Mouse (Mus musculus) embryonic facial prominence, embryonic 14.5 days (tissue): ENCODE measurements around the gene Zfp281. TPM values are rescaled to one million over a fixed set of nuclear protein-coding genes. Genes with fewer than 3 reads are reported as not detected.

Source experiments
- ATAC-seq: fragments of 200-750 bp; cut with Nextera tagmentation; 2 replicates; pipeline ENCODE4 v1.8.0; 2017; ENCODE audit warnings: low read depth, moderate number of reproducible peaks, moderate TSS enrichment
- DNase-seq: peaks from one replicate; pipeline ENCODE4 v3.0.0-alpha.2; 2015; ENCODE audit warnings: low spot score
- H3K27ac ChIP-seq: fragments of 300-500 bp; sonication (generic); replicated peaks from 2 replicates; pipeline ENCODE4 v1.5.1; 2014; ENCODE audit warnings: low read depth, mild to moderate bottlenecking, low read length, moderate library complexity
- H3K27me3 ChIP-seq: fragments of 300-500 bp; sonication (generic); replicated peaks from 2 replicates; pipeline ENCODE4 v1.6.1; 2014; ENCODE audit warnings: low read length; ENCODE audit not compliant: control insufficient read depth, insufficient read depth
- H3K36me3 ChIP-seq: fragments of 300-500 bp; sonication (generic); 2 replicates; pipeline ENCODE4 v1.6.1; 2014; ENCODE audit warnings: low read length, mixed read lengths; ENCODE audit not compliant: control insufficient read depth, insufficient read depth
- H3K4me1 ChIP-seq: fragments of 300-500 bp; sonication (generic); 2 replicates; pipeline ENCODE4 v1.6.1; 2014; ENCODE audit warnings: antibody characterized with exemption, low read length; ENCODE audit not compliant: control insufficient read depth, insufficient read depth
- H3K4me2 ChIP-seq: fragments of 300-500 bp; sonication (generic); 2 replicates; pipeline ENCODE4 v1.6.1; 2014; ENCODE audit warnings: low read depth, mild to moderate bottlenecking, low read length, moderate library complexity, mixed read lengths
- H3K4me3 ChIP-seq: fragments of 300-500 bp; sonication (generic); 2 replicates; pipeline ENCODE4 v1.5.1; 2014; ENCODE audit warnings: low read depth, mild to moderate bottlenecking, low read length
- H3K9ac ChIP-seq: fragments of 300-500 bp; sonication (generic); 2 replicates; pipeline ENCODE4 v1.6.1; 2014; ENCODE audit warnings: low read depth, mild to moderate bottlenecking, low read length, moderate library complexity, mixed read lengths
- H3K9me3 ChIP-seq: fragments of 300-500 bp; sonication (generic); 2 replicates; pipeline ENCODE4 v1.6.1; 2016; ENCODE audit warnings: low read length; ENCODE audit not compliant: control insufficient read depth
- WGBS: fragments of 180-500 bp; shearing (Covaris S2); extraction: QIAGEN DNeasy Blood & Tissue Kit; methylation state at CpG from one replicate; pipeline ENCODE4 v1.1.7; 2014; 5-methylcytosine and 5-hydroxymethylcytosine counted together
- polyA plus RNA-seq: library from polyadenylated mRNA; unstranded; fragments of >200 nt; fragmentation: Nextera tagmentation; extraction: Ambion mirVana; gene quantifications from 2 replicates; pipeline ENCODE4 v1.2.1, GENCODE M21; 2014

Gene Zfp281
- polyA plus RNA-seq, 1 experiment from 2014 or later: 19.5 TPM

DNA sequence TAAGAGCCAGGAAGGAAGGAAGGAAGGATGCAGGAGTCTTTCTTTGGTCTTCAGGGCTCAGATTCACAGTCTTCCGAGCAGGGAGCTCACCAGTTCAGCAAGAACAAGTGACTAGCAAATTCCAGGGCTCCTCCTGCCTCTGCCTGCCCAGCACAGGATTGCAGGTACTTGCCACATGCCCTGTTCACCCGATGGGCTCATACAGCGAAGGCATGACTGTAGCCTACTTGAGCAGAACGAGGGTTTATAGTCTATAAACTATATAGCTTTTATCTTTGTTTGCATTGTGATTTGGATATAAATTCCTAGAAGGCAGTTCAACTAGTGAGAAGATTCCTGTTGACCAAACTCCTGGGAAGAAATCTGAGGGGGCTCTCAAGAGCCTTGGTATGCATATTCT lies 18.4 kb upstream of the Zfp281 start:
- Histone ChIP-seq H3K36me3 (no peaks in the 10 kb centered on the region), H3K9me3 (no peaks in the 10 kb centered on the region), H3K4me2 (no peak overlapping the region), H3K27me3 (no peaks in the 10 kb centered on the region), H3K27ac (no peak overlapping the region), H3K4me1 (no peaks in the 10 kb centered on the region), H3K4me3 (no peak overlapping the region), H3K9ac (no peak overlapping the region)
- DNase-seq: no peak
- 91% methylated on average over 4 of the region's 4 CpGs for WGBS
- no peak for ATAC-seq

DNA sequence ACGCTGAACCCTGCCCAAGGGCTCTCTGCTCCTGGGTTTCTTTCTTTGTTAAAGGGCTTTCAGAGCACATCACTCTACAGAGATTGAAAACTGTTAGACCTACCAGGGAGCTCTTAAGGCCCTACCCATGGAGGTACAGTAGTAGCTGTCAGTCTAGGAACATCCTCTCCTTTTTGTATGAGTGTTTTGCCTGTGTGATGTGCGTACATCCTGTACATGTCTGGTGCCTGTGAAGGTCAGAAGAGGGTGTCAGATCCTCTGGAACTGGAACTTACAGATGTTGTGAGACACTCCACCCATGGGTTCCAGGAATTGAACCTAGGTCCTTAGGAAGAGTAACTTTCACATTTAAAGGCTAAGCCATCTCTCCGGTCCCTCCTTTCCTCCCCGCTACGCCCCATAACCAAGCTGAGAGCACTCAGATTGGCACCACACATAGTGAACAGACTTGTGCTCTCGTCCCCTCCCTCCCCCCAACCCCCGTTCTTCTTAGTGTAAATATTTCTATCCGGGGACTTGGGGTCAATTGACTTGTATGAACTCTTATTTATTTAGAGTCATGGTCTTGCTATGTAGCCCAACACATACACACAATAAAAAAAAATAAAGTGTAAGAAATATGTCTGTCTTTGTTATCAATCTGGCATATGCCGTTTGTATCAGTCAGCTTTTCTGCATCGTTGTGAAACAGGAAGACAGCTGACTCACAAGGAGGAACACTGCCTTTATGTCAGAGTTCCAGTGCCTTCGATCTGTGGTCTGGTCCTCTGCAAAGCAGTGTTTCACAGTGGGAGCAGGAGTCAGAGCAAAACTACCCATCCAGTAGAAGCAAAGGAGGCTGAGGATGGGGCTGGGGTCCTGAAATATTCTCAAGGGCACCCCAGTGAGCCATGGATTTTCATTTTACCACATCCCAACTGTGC lies 16.1 kb upstream of the Zfp281 start:
- H3K27ac ChIP-seq: no peak overlapping the region
- H3K36me3 ChIP-seq: no peaks in the 10 kb centered on the region
- no peak for DNase-seq
- H3K4me1 ChIP-seq: no peaks in the 10 kb centered on the region
- H3K4me3 ChIP-seq: no peak overlapping the region
- H3K9me3 ChIP-seq: no peaks in the 10 kb centered on the region
- H3K27me3 ChIP-seq: no peaks in the 10 kb centered on the region
- 78% methylated on average over 11 of the region's 11 CpGs for WGBS
- no peak for ATAC-seq
- no peak overlapping the region for H3K9ac ChIP-seq
- H3K4me2 ChIP-seq: no peak overlapping the region

DNA sequence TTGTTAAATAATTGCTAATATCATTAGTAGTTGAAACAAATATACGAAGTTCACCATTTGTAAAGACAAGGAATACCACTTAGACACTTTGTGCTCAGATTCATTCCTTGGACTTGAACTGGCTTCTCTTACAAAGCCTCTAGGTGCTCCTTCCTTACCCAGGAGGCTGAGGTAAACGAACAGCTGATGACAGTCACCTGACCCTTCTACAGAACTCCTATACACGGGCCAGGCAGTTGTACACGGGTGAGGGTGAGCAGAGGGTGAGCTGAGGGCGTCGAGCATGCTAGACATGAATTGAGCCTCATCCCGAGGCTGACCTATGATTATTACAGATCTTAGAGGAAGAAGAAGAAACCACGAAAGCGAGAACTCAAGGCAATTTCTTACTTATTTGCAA lies 12.9 kb upstream of the Zfp281 start:
- WGBS: 73% methylated on average over 9 of the region's 9 CpGs
- Histone ChIP-seq H3K36me3 (no peaks in the 10 kb centered on the region), H3K9ac (no peak overlapping the region), H3K9me3 (no peaks in the 10 kb centered on the region), H3K4me3 (no peak overlapping the region), H3K4me1 (no peaks in the 10 kb centered on the region), H3K27me3 (no peaks in the 10 kb centered on the region), H3K27ac (no peak overlapping the region), H3K4me2 (no peak overlapping the region)
- no peak for ATAC-seq
- no peak for DNase-seq

DNA sequence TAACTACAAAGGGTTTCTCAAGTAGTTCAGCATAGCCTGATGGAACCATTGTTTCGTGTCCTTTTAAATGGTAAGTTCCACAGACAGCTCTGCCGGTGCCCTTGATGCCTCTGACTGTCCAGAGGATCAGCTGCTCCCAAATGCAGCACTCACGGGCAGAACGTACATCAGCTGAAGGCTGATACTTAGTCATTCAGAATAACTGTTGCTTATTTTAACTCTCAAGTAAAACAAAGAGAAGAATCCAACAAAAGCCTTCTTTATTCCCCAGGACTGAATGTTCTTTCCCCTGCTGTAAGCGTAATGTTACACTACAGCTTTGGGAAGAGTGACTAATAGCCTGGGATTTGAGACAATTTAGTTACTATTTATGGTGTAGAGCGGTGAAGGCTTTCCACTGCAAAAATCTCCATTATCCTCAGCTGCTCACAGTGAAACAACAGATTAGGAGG lies 11.4 kb upstream of the Zfp281 start:
- H3K36me3 ChIP-seq: no peaks in the 10 kb centered on the region
- DNase-seq (peak; percentile 63), ATAC-seq (peak; percentile 47; the same call in 1 of the 2 replicates)
- H3K9me3 ChIP-seq: no peaks in the 10 kb centered on the region
- 40% methylated on average over 6 of the region's 6 CpGs for WGBS
- H3K4me1 ChIP-seq: no peaks in the 10 kb centered on the region
- no peaks in the 10 kb centered on the region for H3K27me3 ChIP-seq
- no peak overlapping the region for H3K4me2 ChIP-seq
- no peak overlapping the region for H3K4me3 ChIP-seq
- no peak overlapping the region; the same call in 1 of the 2 replicates for H3K27ac ChIP-seq
- no peak overlapping the region for H3K9ac ChIP-seq

GRCm38 (mm10) chr1:136614748-136615440 lies 9.8 kb upstream of the Zfp281 start:
- no peak overlapping the region for H3K4me2 ChIP-seq
- no peak overlapping the region for H3K27ac ChIP-seq

DNA sequence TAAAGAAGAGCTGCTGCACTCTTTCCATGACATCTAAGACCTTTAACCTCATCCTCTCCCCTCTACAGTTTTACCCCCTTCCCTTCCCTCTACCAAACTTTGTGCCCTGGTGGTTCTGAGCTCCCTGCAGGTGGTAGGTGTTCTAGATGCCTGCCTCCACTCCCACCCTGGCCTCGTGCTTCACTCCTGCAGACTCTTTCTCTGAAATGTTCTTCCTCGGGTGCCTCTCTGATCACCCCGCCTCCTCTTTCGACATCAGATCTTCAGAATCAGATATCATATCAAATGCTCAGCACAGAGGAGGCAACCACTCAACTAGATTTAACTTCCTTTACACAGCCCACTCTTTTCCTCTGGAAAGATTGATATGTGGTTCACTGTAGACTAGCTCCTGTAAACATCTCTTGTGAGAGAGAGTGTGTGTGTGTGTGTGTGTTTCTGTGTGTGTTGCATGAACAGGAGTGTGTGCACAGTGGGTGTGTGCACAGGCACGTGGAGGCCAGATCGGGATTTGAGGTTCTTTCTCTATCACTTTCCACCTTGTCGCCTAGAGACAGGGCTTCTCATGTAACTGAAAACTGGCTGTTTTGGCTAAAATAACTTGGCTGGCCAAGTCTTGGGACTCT lies 7.4 kb upstream of the Zfp281 start:
- WGBS: 63% methylated on average over 7 of the region's 7 CpGs
- Histone ChIP-seq H3K27ac (no peak overlapping the region), H3K27me3 (no peaks in the 10 kb centered on the region), H3K9me3 (no peaks in the 10 kb centered on the region), H3K4me1 (no peaks in the 10 kb centered on the region), H3K36me3 (no peaks in the 10 kb centered on the region), H3K9ac (no peak overlapping the region), H3K4me3 (no peak overlapping the region), H3K4me2 (no peak overlapping the region)
- DNase-seq: no peak
- ATAC-seq: no peak

More at GRCm38 (mm10) chr1:136614748-136615440, 9.8 kb upstream of the Zfp281 start:
- DNase-seq (no peak), ATAC-seq (no peak)
- H3K9me3 ChIP-seq: no peaks in the 10 kb centered on the region
- no peaks in the 10 kb centered on the region for H3K27me3 ChIP-seq
- H3K4me1 ChIP-seq: no peaks in the 10 kb centered on the region
- H3K4me3 ChIP-seq: no peak overlapping the region
- H3K9ac ChIP-seq: no peak overlapping the region
- H3K36me3 ChIP-seq: no peaks in the 10 kb centered on the region
- WGBS: 81% methylated on average over 11 of the region's 11 CpGs

- no peak overlapping the region for H3K4me3 ChIP-seq
- H3K4me1 ChIP-seq: no peaks in the 10 kb centered on the region
- H3K9me3 ChIP-seq: no peaks in the 10 kb centered on the region
- H3K27ac ChIP-seq: no peak overlapping the region
- no peaks in the 10 kb centered on the region for H3K36me3 ChIP-seq
- no peak overlapping the region for H3K9ac ChIP-seq
- H3K4me2 ChIP-seq: no peak overlapping the region
- H3K27me3 ChIP-seq: no peaks in the 10 kb centered on the region
- WGBS: 84% methylated on average over 1 of the region's 1 CpGs
- no peak for ATAC-seq
- DNase-seq: no peak
Observed at GRCm38 (mm10) chr1:136618570-136618969, 6.1 kb upstream of the Zfp281 start.

DNA sequence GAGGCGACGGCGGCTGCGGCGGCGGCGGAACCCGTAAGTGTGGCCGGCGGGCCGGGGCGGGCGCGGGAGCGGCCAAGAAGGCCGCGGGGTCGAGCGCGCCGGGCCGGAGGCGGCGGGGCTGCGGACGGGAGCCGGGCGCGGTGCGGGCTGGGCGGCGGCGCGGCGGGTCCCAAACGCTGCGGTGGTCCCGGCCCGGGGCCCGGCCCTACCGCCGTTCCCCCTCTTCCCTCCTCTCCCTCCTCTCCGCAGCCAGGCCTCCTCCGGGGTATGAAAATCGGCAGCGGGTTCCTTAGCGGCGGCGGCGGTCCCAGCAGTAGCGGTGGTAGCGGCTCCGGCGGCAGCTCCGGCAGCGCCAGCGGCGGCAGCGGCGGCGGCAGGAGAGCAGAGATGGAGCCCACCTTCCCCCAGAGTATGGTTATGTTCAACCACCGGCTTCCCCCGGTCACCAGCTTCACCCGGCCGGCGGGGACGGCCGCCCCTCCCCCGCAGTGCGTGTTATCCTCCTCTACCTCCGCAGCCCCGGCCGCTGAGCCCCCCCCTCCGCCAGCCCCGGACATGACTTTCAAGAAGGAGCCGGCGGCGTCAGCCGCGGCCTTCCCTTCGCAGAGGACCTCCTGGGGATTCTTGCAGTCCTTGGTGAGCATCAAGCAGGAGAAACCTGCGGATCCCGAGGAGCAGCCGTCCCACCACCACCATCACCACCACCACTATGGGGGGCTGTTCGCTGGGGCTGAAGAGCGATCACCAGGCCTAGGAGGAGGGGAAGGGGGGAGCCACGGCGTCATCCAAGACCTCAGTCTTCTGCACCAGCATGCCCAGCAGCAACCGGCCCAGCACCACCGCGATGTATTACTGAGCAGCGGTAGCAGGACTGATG lies 556 bp downstream of the Zfp281 start:
- peak overlapping the region; percentile 94 for H3K27ac ChIP-seq
- H3K4me1 ChIP-seq: peaks cover 31% of the 10 kb centered on the region
- H3K4me3 ChIP-seq: peak overlapping the region; percentile 93
- H3K36me3 ChIP-seq: peaks cover 31% of the 10 kb centered on the region
- 3% methylated on average over 25 of the region's 92 CpGs for WGBS
- peak overlapping the region; percentile 96 for H3K9ac ChIP-seq
- no peaks in the 10 kb centered on the region for H3K27me3 ChIP-seq
- no peaks in the 10 kb centered on the region for H3K9me3 ChIP-seq
- peak; percentile 65 for ATAC-seq
- peak overlapping the region; percentile 56 for H3K4me2 ChIP-seq
- DNase-seq: peak; percentile 40
